Mouse (Mus musculus) urinary bladder, postnatal 36 days (tissue): ENCODE data around the gene Ndufaf8.

Experiments used
- DNase-seq, 2 experiments: peaks; one replicate each; pipeline ENCODE4 v3.0.0; 2022; ENCODE audit warnings: low spot score in 2 of 2, mixed read lengths in 1 of 2

The Ndufaf8 gene

DNA sequence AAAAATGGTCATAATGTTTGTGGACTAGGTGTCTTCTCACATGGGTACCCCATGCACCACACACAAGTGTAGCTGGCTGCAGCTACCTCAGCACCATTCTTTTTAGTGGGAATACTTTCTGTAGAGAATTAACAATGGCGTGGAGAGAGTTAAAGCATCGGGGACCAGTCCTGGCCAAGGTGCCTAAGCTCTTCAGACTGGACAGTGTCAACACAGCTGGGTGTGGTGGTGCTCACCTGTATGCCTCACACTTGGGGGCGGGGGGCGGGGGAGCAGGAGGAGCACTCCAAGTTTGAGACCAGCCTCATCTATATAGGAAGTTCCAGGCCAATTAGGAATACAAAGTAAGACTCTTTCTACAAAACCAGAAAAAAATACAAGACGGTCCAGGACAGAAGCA, 35.4 kb downstream of the Ndufaf8 start:
- DNase-seq = no peak

DNA sequence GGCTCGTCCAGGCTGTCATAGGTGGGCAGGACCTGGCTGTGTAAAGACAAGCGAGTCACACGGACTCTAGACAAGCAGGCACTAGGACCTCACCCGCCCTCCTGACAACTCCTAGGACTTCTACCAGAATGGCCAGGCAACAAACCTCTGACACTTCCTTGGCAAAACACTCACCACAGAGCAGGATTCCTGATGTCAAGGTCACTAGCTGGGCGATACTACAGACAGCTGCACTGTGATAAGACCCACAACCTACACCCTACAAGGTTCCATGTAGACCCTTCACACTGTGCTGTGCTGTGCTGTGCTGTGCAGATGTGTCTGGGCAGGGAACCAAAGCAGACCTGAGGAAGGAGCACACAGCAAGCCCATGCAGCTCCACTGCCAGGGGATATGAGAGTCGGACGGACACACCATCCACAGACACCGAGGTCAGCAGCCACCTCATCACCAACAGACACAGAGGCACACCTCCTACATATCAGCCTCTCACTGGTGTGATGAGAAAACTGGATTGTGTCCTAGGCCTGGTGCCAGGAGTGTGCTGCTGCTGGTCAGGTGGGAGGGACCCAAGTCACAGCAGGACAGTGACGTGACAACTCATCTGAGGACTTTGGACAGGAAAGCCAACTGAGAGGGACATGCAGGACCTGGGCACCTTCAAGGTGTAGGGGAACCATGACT, 36.3 kb downstream of the Ndufaf8 start:
- DNase-seq = no peak

DNA sequence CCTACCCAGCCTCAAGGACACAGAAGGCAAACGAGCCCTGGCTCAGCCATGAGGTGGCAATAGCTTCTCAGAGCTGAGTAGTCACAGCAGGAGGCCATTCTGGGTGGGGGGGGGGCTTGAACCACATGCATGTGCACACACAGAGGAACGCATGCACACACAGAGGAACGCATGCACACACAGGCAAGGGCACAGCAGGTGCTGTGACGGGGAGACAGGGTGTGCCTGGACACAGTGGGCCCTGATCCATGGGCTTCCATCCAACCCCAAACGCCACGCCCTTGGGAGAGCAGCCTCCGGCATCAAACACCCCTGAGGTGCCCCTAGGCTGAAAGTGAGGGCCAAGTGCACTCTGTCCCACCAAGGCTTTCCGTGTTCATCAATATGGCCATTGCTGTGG, 37.5 kb downstream of the Ndufaf8 start:
- no peak for DNase-seq

DNA sequence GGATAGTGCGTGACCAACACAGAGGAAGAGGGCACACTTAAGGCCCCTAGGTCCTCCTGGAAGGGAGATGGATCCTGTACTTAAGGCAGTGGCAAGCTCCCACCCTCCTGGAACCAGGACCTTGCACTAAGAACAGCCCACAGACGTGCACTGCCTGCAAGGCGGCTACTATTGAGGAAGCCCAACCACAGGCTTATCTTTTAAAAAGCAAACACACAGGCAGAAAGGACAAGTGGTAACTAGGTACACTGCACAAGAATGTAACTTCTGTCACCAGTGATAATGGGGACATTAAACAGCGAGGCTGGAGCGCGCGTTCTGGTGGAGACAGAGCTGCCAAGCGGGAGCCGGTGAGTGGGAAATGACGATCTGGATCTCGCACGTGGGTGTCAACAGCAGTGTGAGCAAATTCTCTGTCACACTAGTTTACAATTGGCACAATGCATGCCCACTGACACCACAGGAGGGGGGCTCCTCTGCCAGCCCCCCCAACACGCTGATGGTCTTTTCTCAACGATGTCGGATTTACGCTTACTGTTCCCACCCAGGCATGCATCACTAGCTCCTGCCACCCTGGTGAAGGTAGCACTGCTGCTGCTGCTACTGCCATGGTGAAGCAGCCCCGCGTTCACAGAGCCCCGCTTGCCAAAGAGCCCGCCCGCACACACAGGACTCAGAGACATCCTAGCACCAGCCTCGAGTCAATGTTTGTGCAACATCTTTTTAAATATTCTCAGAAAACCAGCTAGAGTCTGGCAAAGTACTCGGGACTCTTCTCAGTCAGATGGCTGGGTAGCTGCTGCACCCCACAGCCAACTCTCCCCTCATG, 38.3 kb downstream of the Ndufaf8 start:
- no peak for DNase-seq

DNA sequence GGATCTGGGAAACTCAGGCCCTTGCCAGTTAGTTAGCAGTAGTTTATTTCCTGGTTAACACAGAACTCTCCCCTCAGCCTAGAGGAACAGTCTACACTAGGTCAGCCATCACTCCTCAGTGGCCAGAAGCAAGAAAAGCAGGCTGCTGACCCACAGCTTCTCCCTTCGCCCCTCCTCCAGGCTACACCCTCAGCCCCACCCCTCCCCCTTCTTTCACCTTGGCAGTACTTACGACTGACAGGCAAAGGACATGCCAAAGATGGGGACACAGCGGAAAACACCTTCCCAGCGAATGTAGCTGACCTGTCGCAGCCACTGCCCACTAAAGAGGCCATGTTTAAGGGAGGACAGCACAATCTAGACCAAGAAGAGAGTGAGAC, 38.9 kb downstream of the Ndufaf8 start:
- no peak for DNase-seq

DNA sequence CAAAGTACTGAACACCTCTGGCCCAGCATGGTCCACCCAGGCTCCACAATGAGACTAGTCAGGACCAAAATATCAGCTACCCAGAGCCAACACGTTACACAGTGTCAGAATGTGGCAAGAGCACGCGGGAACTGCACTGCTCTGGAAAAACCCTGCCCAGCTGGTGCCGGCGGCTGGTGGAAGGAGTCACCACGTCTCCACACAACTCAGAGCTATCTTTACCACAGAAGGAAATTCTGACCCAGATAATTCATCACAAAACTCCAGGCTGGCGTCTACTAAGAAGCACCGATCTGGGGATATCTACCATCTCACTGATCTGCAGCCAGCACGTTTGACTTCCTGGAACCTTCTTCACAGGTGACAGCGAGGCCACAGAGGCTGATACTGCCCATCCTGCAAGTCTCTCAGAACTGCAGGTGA, 40.6 kb downstream of the Ndufaf8 start:
- DNase-seq = no peak

DNA sequence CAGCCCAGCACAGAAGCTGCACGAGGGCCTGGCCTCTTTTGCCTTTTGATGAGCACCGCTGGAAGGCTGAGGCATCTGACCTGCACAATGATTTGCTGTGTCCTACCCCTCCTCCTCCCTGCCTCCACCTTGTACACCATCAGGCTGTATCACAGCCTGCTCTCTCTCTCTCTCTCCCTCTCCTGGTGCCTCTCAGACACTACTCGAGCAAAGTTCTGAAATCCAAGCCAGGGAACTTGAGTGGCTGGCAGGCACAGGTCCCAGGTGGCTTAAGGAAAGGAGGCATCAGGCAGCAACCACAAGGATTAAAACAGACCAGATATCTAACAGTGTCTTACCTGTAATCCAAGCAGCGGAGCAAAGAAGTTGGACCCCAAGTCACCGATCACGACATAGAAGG, 41.5 kb downstream of the Ndufaf8 start:
- DNase-seq = no peak

DNA sequence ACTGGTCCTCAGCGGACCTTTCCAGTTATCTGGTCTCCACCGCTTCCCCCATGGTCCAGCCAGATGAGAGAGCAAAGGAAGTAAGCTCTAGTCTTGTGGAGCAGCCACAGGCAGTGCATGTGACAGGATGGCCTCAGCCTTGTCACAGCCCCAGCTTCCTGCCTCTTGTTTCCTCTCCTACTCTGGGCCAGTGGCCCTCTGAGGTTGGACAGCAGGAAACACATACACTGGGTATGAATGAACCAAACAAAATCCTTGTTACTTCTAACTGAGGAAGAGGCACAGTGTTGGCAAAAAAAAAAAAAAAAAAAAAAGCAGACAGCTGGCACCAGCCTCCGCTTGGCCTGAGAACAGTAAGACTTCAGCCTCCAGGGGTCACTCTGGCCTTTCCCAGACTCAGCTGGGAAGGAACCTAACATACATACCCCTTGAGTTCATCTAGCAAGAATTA, 43.9 kb downstream of the Ndufaf8 start:
- peak in 1 of 2 experiments; percentile 44 for DNase-seq

DNA sequence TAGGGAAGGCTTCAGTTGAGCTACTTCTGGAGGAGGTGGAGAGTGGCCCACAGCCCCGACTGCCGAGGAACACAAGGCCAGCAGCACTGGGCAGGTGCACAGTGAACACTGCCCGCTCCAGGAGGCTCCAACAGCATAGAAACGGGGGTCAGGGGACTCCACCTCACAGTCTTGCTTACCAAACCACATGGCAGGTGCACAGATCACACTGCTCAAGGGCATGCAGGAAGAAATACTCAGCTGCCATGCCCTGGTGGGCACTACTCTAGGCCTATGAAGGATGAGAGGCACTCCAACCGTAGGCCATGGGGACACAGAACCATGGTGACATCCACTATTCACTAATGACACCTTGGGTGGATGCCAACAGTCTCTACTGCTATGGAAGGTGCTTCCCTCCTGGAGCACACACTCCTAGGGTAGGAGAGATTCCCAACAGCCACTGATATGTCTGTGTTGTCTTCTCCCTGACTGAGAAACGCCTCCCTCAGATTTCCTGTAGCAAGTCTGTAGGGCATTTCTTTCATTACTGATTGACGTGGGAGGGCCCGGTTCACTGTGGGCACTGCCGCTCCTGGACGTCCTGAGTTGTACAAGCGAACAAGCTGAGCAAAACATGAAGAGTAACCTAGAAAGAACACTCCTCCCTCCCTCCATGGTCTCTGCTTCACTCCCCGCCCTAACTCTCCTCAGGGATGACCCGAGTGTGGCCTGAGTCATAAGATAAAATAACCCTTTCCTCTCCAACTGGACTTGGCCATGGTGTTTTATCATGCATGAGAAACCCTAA, 45.2 kb downstream of the Ndufaf8 start:
- DNase-seq = no peak

DNA sequence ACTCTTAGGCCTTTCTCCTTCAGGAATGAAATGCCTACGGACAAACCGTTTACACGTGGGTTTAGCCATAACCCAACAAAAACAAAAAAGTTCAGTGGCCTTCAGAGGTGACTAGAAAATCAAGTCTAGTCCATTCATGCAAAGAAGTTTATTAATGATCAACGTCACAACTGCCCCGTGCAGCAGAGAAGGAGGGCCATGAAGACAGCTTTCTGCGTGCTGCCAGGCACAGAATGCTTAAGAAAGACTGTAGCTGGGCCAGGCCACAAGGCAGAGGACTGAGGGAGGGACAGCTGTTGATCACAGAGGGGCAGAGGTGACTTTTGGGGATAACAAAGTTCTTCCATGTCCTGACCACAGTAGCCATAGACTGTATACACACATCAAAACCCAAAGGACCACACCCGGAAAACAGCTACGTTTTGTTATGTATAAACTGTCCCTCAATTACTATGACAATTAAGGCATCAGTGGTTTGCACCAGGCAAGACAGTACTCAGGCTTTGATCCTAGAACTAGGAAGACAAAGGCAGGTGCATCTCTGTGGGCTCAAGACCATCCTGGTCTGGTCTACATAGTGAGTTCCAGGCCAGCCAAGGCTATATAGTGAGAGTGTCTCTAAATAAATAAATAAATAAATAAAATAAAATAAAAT, 49.6 kb downstream of the Ndufaf8 start:
- DNase-seq = no peak

DNA sequence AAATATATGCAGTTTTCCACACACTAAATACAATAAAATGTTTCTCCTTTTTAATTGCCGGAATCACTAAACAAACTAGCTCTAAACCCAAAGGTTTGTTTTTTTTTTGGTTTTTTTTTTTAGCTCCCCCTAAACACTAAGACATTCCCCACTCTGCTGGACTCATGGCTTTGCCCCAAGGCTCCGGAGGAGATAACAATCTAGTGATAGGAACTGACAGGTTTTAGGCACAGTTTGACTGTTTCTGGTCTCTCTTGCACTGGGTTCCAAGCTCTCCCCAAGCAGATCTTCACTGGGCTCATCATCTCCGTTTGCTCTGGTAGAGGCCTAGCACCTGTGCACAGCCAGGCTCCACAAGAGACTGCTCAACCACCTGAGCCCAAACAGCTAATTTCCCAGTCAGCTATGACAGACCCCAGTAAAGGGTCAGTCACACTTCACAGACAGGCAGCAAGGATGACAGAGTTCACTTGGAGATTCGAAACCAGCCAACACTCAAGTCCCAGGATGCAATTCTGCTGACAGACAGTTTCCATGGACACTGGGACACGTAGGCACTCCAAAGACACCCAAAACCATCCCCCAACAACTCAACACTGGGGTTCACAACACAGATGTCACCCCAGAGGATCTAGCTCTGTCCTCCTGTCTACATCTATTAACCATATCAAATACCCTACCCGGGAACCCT, 50.9 kb downstream of the Ndufaf8 start:
- no peak for DNase-seq
